Mouse (Mus musculus): ENCODE results near the gene Gfra1.

Gfra1 gene

GRCm38 (mm10) chr19:58314631-58315030 is 141.1 kb downstream of the Gfra1 start:
- no peak for DNase-seq

GRCm38 (mm10) chr19:58313785-58314184 is 141.9 kb downstream of the Gfra1 start:
- DNase-seq, result no peak

- no peak for DNase-seq
These were observed 143.2 kb downstream of the Gfra1 start for GRCm38 (mm10) chr19:58312492-58312891.

GRCm38 (mm10) chr19:58310334-58311315 is 145.1 kb downstream of the Gfra1 start:
- DNase-seq, result no peak

- no peak for DNase-seq
These were observed 146.0 kb downstream of the Gfra1 start for GRCm38 (mm10) chr19:58309620-58310275.

- DNase-seq, result no peak
These were observed 154.6 kb downstream of the Gfra1 start for GRCm38 (mm10) chr19:58301105-58301504.

- no peak for DNase-seq
These were observed 157.8 kb downstream of the Gfra1 start for GRCm38 (mm10) chr19:58297926-58298325.

- no peak for DNase-seq
These were observed 158.9 kb downstream of the Gfra1 start for GRCm38 (mm10) chr19:58296842-58297190.

GRCm38 (mm10) chr19:58295986-58296841 is 159.5 kb downstream of the Gfra1 start:
- no peak for DNase-seq

- no peak for DNase-seq
These were observed 167.6 kb downstream of the Gfra1 start for GRCm38 (mm10) chr19:58288145-58288544.

GRCm38 (mm10) chr19:58275281-58275680 is 180.4 kb downstream of the Gfra1 start:
- DNase-seq, result no peak

GRCm38 (mm10) chr19:58271815-58272214 is 183.9 kb downstream of the Gfra1 start:
- DNase-seq, result no peak

GRCm38 (mm10) chr19:58270778-58271177 is 184.9 kb downstream of the Gfra1 start:
- no peak for DNase-seq

- DNase-seq, result no peak
These were observed 187.2 kb downstream of the Gfra1 start for GRCm38 (mm10) chr19:58268476-58268875.

- DNase-seq, result no peak
These were observed 189.1 kb downstream of the Gfra1 start for GRCm38 (mm10) chr19:58266600-58266999.

GRCm38 (mm10) chr19:58260934-58261333 is 194.8 kb downstream of the Gfra1 start:
- no peak for DNase-seq

GRCm38 (mm10) chr19:58259250-58259649 is 196.5 kb downstream of the Gfra1 start:
- no peak for DNase-seq

GRCm38 (mm10) chr19:58256485-58256884 is 199.2 kb downstream of the Gfra1 start:
- no peak for DNase-seq

- DNase-seq, result no peak
These were observed 200.3 kb downstream of the Gfra1 start for GRCm38 (mm10) chr19:58255394-58255793.

- no peak for DNase-seq
These were observed 201.5 kb downstream of the Gfra1 start for GRCm38 (mm10) chr19:58254172-58254571.

- DNase-seq, result no peak
These were observed 204.0 kb downstream of the Gfra1 start for GRCm38 (mm10) chr19:58251698-58252097.

GRCm38 (mm10) chr19:58251095-58251494 is 204.6 kb downstream of the Gfra1 start:
- DNase-seq, result no peak

- DNase-seq, result no peak
These were observed 205.5 kb downstream of the Gfra1 start for GRCm38 (mm10) chr19:58250237-58250636.
